Mouse (Mus musculus) heart, postnatal 4 days (tissue): ENCODE measurements around the gene Anapc16. TPM values are rescaled to one million over a fixed set of nuclear protein-coding genes. Genes with fewer than 3 reads are reported as not detected.
A peak's percentile ranks its signal among the peaks of the same experiment; 100 is the strongest.
"Not testable (repeated sequence)": the region's sequence is repeated elsewhere in the genome, so short reads cannot be mapped to it uniquely, and the experiment has no call there.

Experiments used
- DNase-seq: peaks from one replicate; pipeline ENCODE4 v3.0.0; 2021
- total RNA-seq, 2 experiments: library from RNA; stranded (reverse); gene quantifications; 2 replicates each; pipeline ENCODE4 v1.2.3; 2021

Anapc16 gene
- total RNA-seq, 2 experiments from 2014 or later: 70.5 to 73.5 TPM

DNA sequence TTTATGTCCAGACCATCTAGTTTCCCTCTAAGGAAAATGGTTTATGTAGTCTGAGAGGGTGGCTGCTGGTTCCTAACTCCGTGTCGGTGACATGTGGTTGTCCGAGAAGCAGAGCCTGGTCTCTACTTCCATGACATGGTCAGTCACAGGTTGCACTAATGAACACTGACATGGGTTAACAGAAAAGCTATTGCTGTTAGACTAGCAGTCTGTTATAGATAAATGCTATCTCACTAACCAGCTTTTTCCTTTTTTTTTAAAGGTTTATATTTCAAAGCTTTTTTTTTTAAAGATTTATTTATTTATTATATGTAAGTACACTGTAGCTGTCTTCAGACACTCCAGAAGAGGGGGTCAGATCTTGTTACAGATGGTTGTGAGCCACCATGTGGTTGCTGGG is 3.9 kb downstream of the Anapc16 start:
- no peak for DNase-seq

- peak; percentile 68 for DNase-seq
Observed at GRCm38 (mm10) chr10:59997591-59997990, 5.3 kb downstream of the Anapc16 start.

DNA sequence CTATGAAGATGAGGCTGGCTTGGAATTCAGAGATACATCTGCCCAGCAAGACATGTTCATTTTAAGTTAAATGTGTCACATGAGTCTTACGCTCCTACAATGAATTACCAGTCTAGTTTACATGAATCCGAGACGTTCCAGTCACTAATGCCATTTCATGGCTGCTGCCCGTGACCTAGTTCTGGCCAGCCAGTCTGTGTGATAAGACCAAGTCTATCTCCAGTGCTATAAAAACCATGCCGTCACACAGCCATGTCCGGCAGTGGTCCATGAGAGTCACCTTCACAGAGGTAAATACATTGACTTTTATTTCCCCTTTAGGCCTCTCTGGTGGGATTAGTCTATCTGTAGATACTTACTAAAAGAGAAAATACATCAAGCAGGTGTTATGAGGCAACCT is 7.0 kb downstream of the Anapc16 start:
- DNase-seq: peak; percentile 50

DNA sequence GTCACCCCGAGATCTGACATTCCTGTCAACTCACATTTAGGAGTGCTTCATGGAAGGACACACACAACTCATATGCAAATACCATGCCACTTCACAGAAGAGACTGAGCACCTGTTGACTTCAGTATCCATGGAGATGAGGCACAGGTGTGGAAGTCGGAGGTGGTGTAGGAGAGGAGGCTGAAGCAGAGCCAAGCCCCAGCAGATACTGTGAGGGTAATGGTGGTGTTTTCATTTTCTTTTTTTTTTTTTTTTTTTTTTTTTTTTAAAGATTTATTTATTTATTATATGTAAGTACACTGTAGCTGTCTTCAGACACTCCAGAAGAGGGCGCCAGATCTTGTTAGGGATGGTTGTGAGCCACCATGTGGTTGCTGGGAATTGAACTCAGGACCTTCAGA is 9.1 kb downstream of the Anapc16 start:
- DNase-seq: not testable (repeated sequence)

DNA sequence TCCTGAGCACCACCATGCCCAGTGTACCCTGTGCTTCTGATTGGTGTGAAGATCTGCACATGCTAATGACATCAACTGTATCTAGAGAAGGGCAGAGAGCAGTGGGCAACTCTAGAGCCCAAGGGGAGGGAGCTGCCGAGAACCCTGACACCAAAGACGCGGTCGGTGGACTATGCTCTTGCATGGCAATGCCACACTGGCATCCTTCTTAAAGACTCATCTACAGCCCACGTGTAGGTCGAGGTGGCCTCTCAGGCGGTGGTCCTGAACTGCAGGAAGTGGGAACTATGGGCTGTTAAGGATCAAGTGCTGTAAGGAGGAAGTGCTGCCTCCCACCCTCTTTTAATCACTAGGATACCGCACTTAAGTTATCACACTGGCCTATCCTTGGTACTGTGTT is 10.9 kb downstream of the Anapc16 start:
- DNase-seq: no peak

GRCm38 (mm10) chr10:59991262-59991880 is 11.6 kb downstream of the Anapc16 start:
- peak; percentile 56 for DNase-seq

- no peak for DNase-seq
Observed at GRCm38 (mm10) chr10:59990393-59990792, 12.5 kb downstream of the Anapc16 start.

- DNase-seq: peak; percentile 77
Observed at GRCm38 (mm10) chr10:59988036-59988435, 14.9 kb downstream of the Anapc16 start.

GRCm38 (mm10) chr10:59982379-59982873 is 20.5 kb downstream of the Anapc16 start:
- DNase-seq: no peak

DNA sequence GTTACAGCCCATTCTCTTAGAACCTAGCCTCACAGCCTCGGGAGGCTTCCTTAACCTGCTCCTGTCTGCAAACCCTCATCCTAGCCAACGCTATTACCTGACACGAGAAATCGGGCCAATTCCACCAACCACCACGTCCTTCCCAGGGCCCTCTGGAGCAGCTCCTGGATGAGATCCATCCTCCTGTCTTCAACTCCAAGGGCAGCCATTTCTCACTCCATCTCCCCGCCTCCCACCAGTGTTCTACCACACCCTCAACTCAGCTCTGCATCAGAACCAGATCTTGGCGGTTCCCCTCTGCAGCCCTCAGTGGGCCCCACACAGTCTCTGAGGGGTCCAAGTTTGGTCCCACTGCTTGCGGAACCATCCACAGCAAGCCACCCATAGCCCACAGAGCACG is 21.1 kb downstream of the Anapc16 start:
- DNase-seq: peak; percentile 74

DNA sequence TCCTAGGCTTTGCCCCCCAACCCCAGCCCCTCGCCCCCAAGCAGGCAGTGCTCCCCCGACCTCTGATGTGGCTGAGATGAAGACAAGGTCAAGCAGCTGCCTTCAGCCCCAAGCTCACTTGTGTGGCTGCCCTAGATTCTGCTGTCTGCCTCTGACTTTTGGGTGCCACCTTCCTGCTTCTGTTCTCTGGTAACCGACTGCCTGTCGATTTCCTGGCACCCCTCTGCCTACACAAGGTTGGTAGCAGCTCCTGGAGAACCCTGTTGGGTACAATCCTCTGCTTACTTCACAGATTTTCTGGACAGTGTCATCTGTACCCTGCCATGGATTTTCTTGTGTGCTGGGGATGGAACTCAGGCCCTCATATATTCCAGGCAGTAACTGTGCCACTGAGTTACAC is 21.6 kb downstream of the Anapc16 start:
- DNase-seq: no peak

- no peak for DNase-seq
Observed at GRCm38 (mm10) chr10:59980815-59981244, 22.1 kb downstream of the Anapc16 start.

- peak; percentile 88 for DNase-seq
Observed at GRCm38 (mm10) chr10:59978873-59979743, 23.8 kb downstream of the Anapc16 start.

DNA sequence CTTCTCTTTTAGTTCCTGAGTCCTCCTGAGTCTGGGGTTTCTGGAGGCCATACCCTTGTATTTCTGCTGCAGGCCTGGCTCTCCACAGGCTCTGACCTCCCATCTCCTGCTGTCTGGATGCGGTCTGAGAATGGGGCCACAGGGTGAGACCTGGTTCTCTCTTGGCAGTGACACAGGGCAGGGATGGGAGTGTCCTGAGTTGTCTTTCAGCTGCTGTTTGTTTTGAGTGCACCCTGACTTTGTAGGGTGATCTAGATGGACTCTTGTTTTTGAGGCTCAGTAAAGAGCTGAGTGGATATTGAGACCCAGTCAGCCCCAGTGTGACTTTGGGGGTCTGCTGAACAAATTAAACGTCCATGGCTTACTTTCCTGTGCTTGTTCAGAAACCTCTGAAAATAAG is 24.5 kb downstream of the Anapc16 start:
- no peak for DNase-seq

DNA sequence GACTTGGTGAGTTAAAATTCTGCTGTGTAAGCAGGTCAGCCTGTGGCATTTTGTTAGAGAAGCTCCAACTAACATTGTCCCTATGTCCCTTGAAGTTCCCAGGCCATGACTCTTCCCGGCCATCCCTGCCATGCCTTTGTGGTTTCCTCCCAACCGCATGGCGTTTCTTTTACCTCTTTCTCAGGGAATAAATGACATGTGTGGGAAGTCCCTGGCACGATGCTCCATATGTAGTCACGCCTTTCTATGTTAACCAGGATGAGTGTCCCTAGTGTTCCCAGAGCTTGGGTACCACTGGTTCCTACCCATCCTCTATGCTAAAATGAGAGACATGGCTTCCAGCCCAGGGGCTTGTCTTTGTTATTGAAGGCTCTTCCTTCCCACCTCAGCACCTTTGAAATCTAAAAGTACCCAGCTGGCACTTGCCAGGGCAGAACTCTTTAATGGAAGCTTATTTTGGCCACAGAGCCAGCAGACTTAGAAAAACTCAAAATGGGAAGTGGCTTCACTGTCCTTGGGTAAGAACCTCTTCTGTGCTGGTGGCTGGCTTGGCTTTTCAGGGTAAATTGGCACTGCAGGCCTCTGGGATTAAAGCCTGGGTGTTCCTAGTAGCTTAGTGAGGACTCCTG is 25.1 kb downstream of the Anapc16 start:
- no peak for DNase-seq

DNA sequence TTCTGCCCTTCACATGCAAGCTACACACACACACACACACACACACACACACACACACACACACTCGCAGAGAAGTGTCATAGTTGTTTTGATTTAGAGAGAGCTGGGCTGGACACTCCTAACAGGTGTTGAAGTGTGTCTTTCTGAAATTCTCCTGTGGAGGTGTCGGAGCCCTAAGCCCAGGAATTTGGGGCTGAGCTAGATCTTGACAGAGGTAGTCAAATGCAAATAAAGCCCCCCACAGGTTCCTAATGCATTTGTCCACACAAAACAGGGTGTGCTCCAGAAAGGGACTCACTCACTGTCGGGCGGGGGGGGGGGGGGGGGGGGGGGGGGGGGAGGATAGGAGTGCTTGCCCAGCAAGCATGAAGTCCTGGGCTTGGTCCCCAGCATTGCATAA is 25.8 kb downstream of the Anapc16 start:
- DNase-seq: no peak

GRCm38 (mm10) chr10:59974786-59975185 is 28.1 kb downstream of the Anapc16 start:
- peak; percentile 44 for DNase-seq

GRCm38 (mm10) chr10:59974191-59974664 is 28.7 kb downstream of the Anapc16 start:
- DNase-seq: peak; percentile 73

- no peak for DNase-seq
Observed at GRCm38 (mm10) chr10:59973400-59973799, 29.5 kb downstream of the Anapc16 start.

DNA sequence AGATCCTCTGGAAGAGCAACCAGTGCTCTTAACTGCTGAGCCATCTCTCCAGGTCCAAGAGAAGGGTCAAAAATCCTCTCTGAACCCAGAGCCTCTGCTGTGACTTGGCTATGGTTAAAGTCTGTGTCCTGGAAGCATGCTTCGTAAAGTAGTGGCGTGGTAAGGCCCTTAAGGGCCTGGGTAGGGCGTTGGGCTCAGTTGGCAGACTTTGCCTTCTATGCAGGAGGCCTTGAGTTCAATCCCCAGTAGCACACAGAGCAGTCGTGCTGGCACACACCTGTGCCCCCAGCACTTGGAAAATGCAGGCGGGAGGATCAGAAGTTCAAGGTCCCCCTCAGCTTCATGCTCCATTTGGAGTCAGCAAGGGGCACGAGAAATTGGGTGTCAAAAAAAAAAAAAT is 29.9 kb downstream of the Anapc16 start:
- no peak for DNase-seq

- peak; percentile 75 for DNase-seq
Observed at GRCm38 (mm10) chr10:59972534-59972933, 30.4 kb downstream of the Anapc16 start.

DNA sequence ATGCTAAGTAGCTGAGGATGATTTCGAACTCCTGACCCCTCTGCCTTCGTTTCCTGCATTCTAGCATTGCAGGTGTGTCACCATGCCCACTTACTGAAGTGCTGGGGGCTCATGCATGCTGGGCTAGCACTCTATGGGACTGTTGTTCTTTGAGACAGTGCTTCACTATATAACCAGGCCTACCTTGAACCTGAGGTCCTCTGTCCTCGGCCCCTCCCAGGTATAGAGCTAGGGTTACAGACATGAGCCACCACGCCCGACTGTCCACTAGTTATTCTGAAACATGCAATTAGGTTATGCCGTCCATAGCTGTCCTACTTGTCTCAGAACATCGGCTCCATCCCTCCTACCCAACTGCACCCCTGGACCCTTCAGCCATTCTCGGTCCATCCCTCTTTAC is 31.1 kb downstream of the Anapc16 start:
- DNase-seq: no peak

DNA sequence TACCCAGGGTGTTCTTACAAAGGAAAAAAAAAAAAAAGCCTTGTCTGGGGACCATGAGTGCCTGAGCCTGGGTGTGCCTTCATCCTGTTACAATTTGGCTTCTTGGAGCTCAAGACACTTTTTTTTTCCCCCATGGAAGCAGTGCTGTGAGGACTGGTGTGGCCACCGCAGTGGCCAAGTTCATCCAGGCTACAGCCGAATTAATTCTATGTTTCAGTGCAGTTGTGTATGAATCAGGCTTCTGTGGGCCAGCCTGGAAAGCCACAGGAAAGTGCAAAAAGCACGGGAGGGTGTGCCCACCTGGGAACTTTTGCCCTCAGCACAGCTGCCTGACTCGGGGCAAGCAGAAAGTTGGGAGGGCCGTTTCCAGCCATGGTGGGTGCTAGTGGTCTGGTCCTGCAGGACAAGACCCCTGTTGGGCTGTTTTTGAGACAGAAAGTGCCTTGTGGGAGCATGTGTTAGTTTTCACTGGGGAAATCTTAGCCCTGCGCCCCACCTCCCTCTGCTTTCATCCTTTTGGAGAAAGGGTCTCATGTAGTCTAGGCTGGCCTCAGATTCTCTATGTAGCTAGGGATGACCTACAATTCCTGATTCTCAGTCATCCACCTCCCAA is 32.4 kb downstream of the Anapc16 start:
- no peak for DNase-seq
